Mouse (Mus musculus) bone marrow, adult 2 months (tissue): Measurements from ENCODE around the gene Tcf25.
A peak's percentile ranks its signal among the peaks of the same experiment; 100 is the strongest.

Experiments used
- CTCF ChIP-seq: fragments of 200-500 bp; IDR thresholded peaks from 2 replicates; pipeline ENCODE4 v1.5.1; 2011; ENCODE audit warnings: low read length, control low read depth; ENCODE audit not compliant: control insufficient read depth, insufficient read depth
- POLR2A ChIP-seq: fragments of 200-500 bp; IDR thresholded peaks from 2 replicates; pipeline ENCODE4 v1.6.1; 2011; ENCODE audit warnings: low read depth, mild to moderate bottlenecking, control low read depth, low read length, borderline replicate concordance; ENCODE audit not compliant: control insufficient read depth

- TF ChIP-seq POLR2A (peak; percentile 58; the same call in 1 of the 2 replicates), CTCF (peak; percentile 83)
Observed at GRCm38 (mm10) chr8:123442871-123443575, 69.5 kb downstream of the Tcf25 start.
